Mouse (Mus musculus) hindbrain, postnatal 0 days (tissue): ENCODE measurements around the gene Gpr132. TPM values are rescaled to one million over a fixed set of nuclear protein-coding genes. Genes with fewer than 3 reads are reported as not detected.

Source experiments
- ATAC-seq: fragments of 200-750 bp; cut with Nextera tagmentation; 2 replicates; pipeline ENCODE4 v1.8.0; 2017; ENCODE audit warnings: mild to moderate bottlenecking, moderate TSS enrichment, moderate library complexity
- DNase-seq: peaks from one replicate; pipeline ENCODE4 v3.0.0-alpha.2; 2015; ENCODE audit warnings: low spot score
- H3K27ac ChIP-seq: fragments of 300-500 bp; sonication (generic); 2 replicates; pipeline ENCODE4 v1.5.1; 2014; ENCODE audit warnings: mild to moderate bottlenecking
- H3K27me3 ChIP-seq: fragments of 300-500 bp; sonication (generic); 2 replicates; pipeline ENCODE4 v1.6.1; 2014; ENCODE audit warnings: low read length, mixed read lengths; ENCODE audit not compliant: insufficient read depth
- H3K36me3 ChIP-seq: fragments of 300-500 bp; sonication (generic); 2 replicates; pipeline ENCODE4 v1.6.1; 2014; ENCODE audit warnings: low read length, mixed read lengths; ENCODE audit not compliant: insufficient read depth
- H3K4me1 ChIP-seq: fragments of 300-500 bp; sonication (generic); 2 replicates; pipeline ENCODE4 v1.6.1; 2014; ENCODE audit warnings: antibody characterized with exemption, low read length, mixed read lengths; ENCODE audit not compliant: insufficient read depth
- H3K4me2 ChIP-seq: fragments of 300-500 bp; sonication (generic); 2 replicates; pipeline ENCODE4 v1.6.1; 2014; ENCODE audit warnings: low read depth, mild to moderate bottlenecking, low read length, moderate library complexity, mixed read lengths
- H3K4me3 ChIP-seq: fragments of 300-500 bp; sonication (generic); 2 replicates; pipeline ENCODE4 v1.5.1; 2014; ENCODE audit warnings: low read length
- H3K9ac ChIP-seq: fragments of 300-500 bp; sonication (generic); replicated peaks from 2 replicates; pipeline ENCODE4 v1.6.1; 2014; ENCODE audit warnings: mild to moderate bottlenecking, low read length, moderate library complexity, mixed read lengths
- H3K9me3 ChIP-seq: fragments of 300-500 bp; sonication (generic); 2 replicates; pipeline ENCODE4 v1.6.1; 2016; ENCODE audit warnings: low read length, mixed read lengths
- CTCF ChIP-seq: IDR thresholded peaks from 2 replicates; pipeline ENCODE4 v1.5.1; 2016; ENCODE audit warnings: antibody characterized with exemption, control low read depth, low read depth
- WGBS: fragments of 180-500 bp; shearing (Covaris S2); extraction: QIAGEN DNeasy Blood & Tissue Kit; methylation state at CpG from one replicate; pipeline ENCODE4 v1.1.7; 2014; 5-methylcytosine and 5-hydroxymethylcytosine counted together
- polyA plus RNA-seq: library from polyadenylated mRNA; unstranded; fragments of >200 nt; fragmentation: Nextera tagmentation; extraction: Ambion mirVana; gene quantifications from 2 replicates; pipeline ENCODE4 v1.2.1, GENCODE M21; 2015
- total RNA-seq: library from RNA; depleted of rRNA; stranded (reverse); fragments of >200 nt; gene quantifications from 2 replicates; pipeline ENCODE4 v1.2.3, GENCODE M21; 2014

Gpr132 gene
- total and polyA plus RNA-seq, 2 experiments from 2014 or later, result 0.05 to 0.10 TPM

DNA sequence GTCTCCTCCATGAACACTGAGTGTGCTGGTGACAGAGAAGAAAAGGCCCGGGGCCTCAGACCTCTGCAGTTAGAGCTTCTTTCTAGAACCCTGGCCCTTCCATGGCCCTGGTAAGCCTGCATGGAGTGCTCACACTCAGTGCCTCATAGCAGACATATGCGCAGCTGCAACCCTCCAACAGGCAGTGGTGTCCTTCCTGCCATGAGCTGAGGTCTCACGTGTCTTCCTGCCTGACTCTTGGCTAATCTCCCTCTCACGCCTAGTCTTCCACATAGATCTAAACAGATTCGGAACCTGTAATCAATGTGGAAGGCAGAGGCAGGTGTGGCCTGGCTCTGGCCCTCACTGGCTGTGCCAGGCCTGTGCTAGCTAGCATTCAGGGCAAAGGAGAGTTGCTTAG lies 11.7 kb upstream of the Gpr132 start:
- peaks cover 38% of the 10 kb centered on the region for H3K27me3 ChIP-seq
- H3K9ac ChIP-seq, result no peak overlapping the region
- DNase-seq (no peak), ATAC-seq (no peak)
- no peak overlapping the region for H3K4me2 ChIP-seq
- no peak for TF ChIP-seq CTCF
- H3K9me3 ChIP-seq, result no peaks in the 10 kb centered on the region
- WGBS, result 88% methylated on average over 5 of the region's 5 CpGs
- no peak overlapping the region for H3K27ac ChIP-seq
- no peaks in the 10 kb centered on the region for H3K36me3 ChIP-seq
- peaks cover 7% of the 10 kb centered on the region; the same call in 1 of the 2 replicates for H3K4me1 ChIP-seq
- no peak overlapping the region for H3K4me3 ChIP-seq

GRCm38 (mm10) chr12:112877607-112878020 lies 9.6 kb upstream of the Gpr132 start:
- under 1% methylated on average over 36 of the region's 37 CpGs for whole genome bisulfite sequencing
- TF ChIP-seq CTCF, result no peak
- ATAC-seq, result no peak
- Histone ChIP-seq H3K27ac (no peak overlapping the region), H3K4me1 (peaks cover 7% of the 10 kb centered on the region; the same call in 1 of the 2 replicates), H3K36me3 (no peaks in the 10 kb centered on the region), H3K27me3 (peaks cover 38% of the 10 kb centered on the region), H3K9me3 (no peaks in the 10 kb centered on the region), H3K9ac (no peak overlapping the region), H3K4me3 (peak overlapping the region; percentile 31), H3K4me2 (peak overlapping the region; percentile 53)
- DNase-seq, result no peak

DNA sequence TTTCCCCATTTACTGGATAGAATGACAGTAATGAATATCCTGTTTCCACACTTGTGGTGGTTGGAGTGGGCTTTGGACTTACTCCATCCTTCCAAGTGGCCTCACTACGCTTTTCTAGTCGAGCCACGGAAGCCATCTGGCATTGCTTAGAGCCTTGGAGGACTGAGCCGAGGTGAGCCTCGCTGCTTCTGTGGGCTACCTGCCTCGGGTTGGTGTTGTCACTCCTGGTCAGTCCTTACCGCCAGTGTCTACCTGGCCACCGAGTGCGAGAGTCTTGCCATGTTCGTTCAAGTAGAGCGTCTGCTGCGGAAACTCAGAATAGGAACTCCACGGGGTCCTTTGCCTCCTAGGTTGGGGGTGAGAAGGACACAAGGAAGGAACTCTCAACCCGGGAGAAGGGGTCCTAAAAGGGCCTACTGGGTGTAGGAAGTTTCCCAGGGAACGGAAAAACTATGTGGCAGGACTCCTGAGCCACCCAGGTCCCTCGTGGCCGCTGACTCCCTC lies 9.1 kb upstream of the Gpr132 start:
- H3K4me1 ChIP-seq, result peaks cover 7% of the 10 kb centered on the region; the same call in 1 of the 2 replicates
- no peak for ATAC-seq
- H3K9me3 ChIP-seq, result no peaks in the 10 kb centered on the region
- no peak for DNase-seq
- H3K27ac ChIP-seq, result no peak overlapping the region
- peak overlapping the region; percentile 31 for H3K4me3 ChIP-seq
- peak overlapping the region; percentile 53 for H3K4me2 ChIP-seq
- no peak for TF ChIP-seq CTCF
- no peaks in the 10 kb centered on the region for H3K36me3 ChIP-seq
- peaks cover 38% of the 10 kb centered on the region for H3K27me3 ChIP-seq
- H3K9ac ChIP-seq, result no peak overlapping the region
- WGBS, result 5% methylated on average over 17 of the region's 17 CpGs

- Histone ChIP-seq H3K4me3 (peak overlapping the region; percentile 10; the same call in 1 of the 2 replicates), H3K27me3 (peaks cover 38% of the 10 kb centered on the region), H3K36me3 (no peaks in the 10 kb centered on the region), H3K4me1 (peaks cover 7% of the 10 kb centered on the region; the same call in 1 of the 2 replicates), H3K9me3 (no peaks in the 10 kb centered on the region), H3K4me2 (peak overlapping the region; percentile 39), H3K27ac (no peak overlapping the region), H3K9ac (no peak overlapping the region)
- 4% methylated on average over 28 of the region's 28 CpGs for WGBS
- TF ChIP-seq CTCF, result no peak
- ATAC-seq, result no peak
- no peak for DNase-seq
Measured at GRCm38 (mm10) chr12:112876332-112877072, 8.5 kb upstream of the Gpr132 start.

GRCm38 (mm10) chr12:112875225-112876013 lies 7.4 kb upstream of the Gpr132 start:
- WGBS, result 23% methylated on average over 16 of the region's 16 CpGs
- ATAC-seq, result peak; percentile 81
- no peak overlapping the region for H3K27ac ChIP-seq

GRCm38 (mm10) chr12:112874199-112874598 lies 6.2 kb upstream of the Gpr132 start:
- Histone ChIP-seq H3K4me2 (peak overlapping the region; percentile 52), H3K27me3 (peaks cover 38% of the 10 kb centered on the region), H3K9me3 (no peaks in the 10 kb centered on the region), H3K9ac (0 out of 2 replicates have a peak overlapping the region, but pooled peaks have one; percentile 18), H3K4me1 (peaks cover 7% of the 10 kb centered on the region), H3K4me3 (peak overlapping the region; percentile 23), H3K36me3 (no peaks in the 10 kb centered on the region), H3K27ac (no peak overlapping the region)
- WGBS, result 16% methylated on average over 22 of the region's 22 CpGs
- DNase-seq (no peak), ATAC-seq (no peak)
- no peak for TF ChIP-seq CTCF

More at GRCm38 (mm10) chr12:112875225-112876013, 7.4 kb upstream of the Gpr132 start:
- peaks cover 7% of the 10 kb centered on the region; the same call in 1 of the 2 replicates for H3K4me1 ChIP-seq
- H3K36me3 ChIP-seq, result no peaks in the 10 kb centered on the region
- H3K4me3 ChIP-seq, result no peak overlapping the region
- H3K4me2 ChIP-seq, result no peak overlapping the region
- TF ChIP-seq CTCF, result peak; percentile 93
- H3K27me3 ChIP-seq, result peaks cover 38% of the 10 kb centered on the region
- no peak overlapping the region for H3K9ac ChIP-seq
- no peaks in the 10 kb centered on the region for H3K9me3 ChIP-seq
- peak; percentile 95 for DNase-seq
